Mouse (Mus musculus): ENCODE results near the gene Aoc1.

- TF ChIP-seq CTCF (IDR thresholded peaks at IDR 0.05; ENCODE audit: low read depth) (no peak), EP300 (IDR thresholded peaks at IDR 0.05; ENCODE audit: low read depth) (no peak)
Measured at GRCm38 (mm10) chr6:48905606-48906005, 32.9 kb downstream of the Aoc1 start.
